11 mouse cellular contexts compared by ENCODE assay signal in genomic region chr19:58419685-58420084, GRCm38 (mm10). TPM values are rescaled to one million over a fixed set of nuclear protein-coding genes. Genes with fewer than 3 reads are reported as not detected.
DNase-seq lines count a peak whose midpoint lies in the region; ATAC-seq lines count a peak whose summit lies in the region.
"Had no signal": no experiment of that assay in that cellular context is flagged by ENCODE, and none has a peak within 500 bp of the region (broad histone marks: within the 10 kb centered on the region; RNA-seq: fewer than 3 reads in every experiment).

No protein-coding gene starts in this region.

- H3K27me3 ChIP-seq in hindbrain, embryonic 10.5 days (ENCODE audit: insufficient read depth, poor library complexity, severe bottlenecking) = no peaks in the 10 kb centered on the region
- H3K27me3 ChIP-seq in hindbrain, embryonic 14.5 days (ENCODE audit: control insufficient read depth, insufficient read depth, low read length) = no peaks in the 10 kb centered on the region
- no peaks in the 10 kb centered on the region for H3K27me3 ChIP-seq in neural tube, embryonic 15.5 days (replicated peaks)
- no peaks in the 10 kb centered on the region for H3K27me3 ChIP-seq in limb, embryonic 10.5 days (ENCODE audit: low read depth, poor library complexity, severe bottlenecking)
- H3K27me3 ChIP-seq in midbrain, embryonic 13.5 days = no peaks in the 10 kb centered on the region

- no peak overlapping the region for H3K4me2 ChIP-seq in hindbrain, embryonic 14.5 days (replicated peaks)
- H3K4me2 ChIP-seq in neural tube, embryonic 15.5 days = no peak overlapping the region
- H3K4me2 ChIP-seq in midbrain, embryonic 13.5 days (replicated peaks) = no peak overlapping the region

- WGBS in hindbrain, embryonic 10.5 days = 52% methylated on average over 3 of the region's 3 CpGs
- WGBS in hindbrain, embryonic 14.5 days = 41% methylated on average over 3 of the region's 3 CpGs
- WGBS in neural tube, embryonic 15.5 days = 49% methylated on average over 3 of the region's 3 CpGs
- 29% methylated on average over 3 of the region's 3 CpGs for WGBS in limb, embryonic 10.5 days
- 68% methylated on average over 3 of the region's 3 CpGs for WGBS in midbrain, embryonic 13.5 days

- ATAC-seq in hindbrain, embryonic 14.5 days (ENCODE audit: low FRiP score) = no peak
- ATAC-seq in neural tube, embryonic 15.5 days (ENCODE audit: low FRiP score) = no peak
- ATAC-seq in midbrain, embryonic 13.5 days = no peak

- H3K27ac ChIP-seq in hindbrain, embryonic 10.5 days = no peak overlapping the region; the same call in 1 of the 2 replicates
- H3K27ac ChIP-seq in hindbrain, embryonic 14.5 days = no peak overlapping the region
- no peak overlapping the region for H3K27ac ChIP-seq in neural tube, embryonic 15.5 days (replicated peaks)
- H3K27ac ChIP-seq in limb, embryonic 10.5 days = peak overlapping the region; percentile 60; the same call in 1 of the 2 replicates
- H3K27ac ChIP-seq in midbrain, embryonic 13.5 days = no peak overlapping the region

- peak; percentile 27 for DNase-seq in hindbrain, embryonic 10.5 days (ENCODE audit: low spot score)
- DNase-seq in hindbrain, embryonic 14.5 days (ENCODE audit: low spot score) = no peak
- peak; percentile 57 for DNase-seq in neural tube, embryonic 10.5 days (ENCODE audit: extremely low spot score, low spot score)
- DNase-seq in limb, embryonic 10.5 days (ENCODE audit: low spot score) = peak; percentile 53
- peak; percentile 12 for DNase-seq in urinary bladder, postnatal 25 days (ENCODE audit: low spot score)
- no peak for DNase-seq in cerebellum, adult 9-10 months
- DNase-seq: heart, postnatal 4 days; layer of hippocampus, adult 9-11 months; right cerebral cortex, postnatal 14 days had no signal

- H3K9ac ChIP-seq in hindbrain, embryonic 14.5 days = no peak overlapping the region
- H3K9ac ChIP-seq in neural tube, embryonic 15.5 days (replicated peaks) = no peak overlapping the region
- no peak overlapping the region for H3K9ac ChIP-seq in midbrain, embryonic 13.5 days (replicated peaks)

- no peak overlapping the region for H3K4me3 ChIP-seq in hindbrain, embryonic 10.5 days
- no peak overlapping the region for H3K4me3 ChIP-seq in hindbrain, embryonic 14.5 days (replicated peaks; ENCODE audit: low read length)
- no peak overlapping the region for H3K4me3 ChIP-seq in neural tube, embryonic 15.5 days (replicated peaks)
- H3K4me3 ChIP-seq in limb, embryonic 10.5 days = no peak overlapping the region
- no peak overlapping the region for H3K4me3 ChIP-seq in midbrain, embryonic 13.5 days (replicated peaks)

- 0 out of 2 replicates have a peak, but pooled peaks cover 3% of the 10 kb centered on the region for H3K36me3 ChIP-seq in hindbrain, embryonic 10.5 days
- H3K36me3 ChIP-seq in hindbrain, embryonic 14.5 days (replicated peaks; ENCODE audit: control insufficient read depth, insufficient read depth) = no peaks in the 10 kb centered on the region
- no peaks in the 10 kb centered on the region for H3K36me3 ChIP-seq in neural tube, embryonic 15.5 days
- no peaks in the 10 kb centered on the region for H3K36me3 ChIP-seq in limb, embryonic 10.5 days
- H3K36me3 ChIP-seq in midbrain, embryonic 13.5 days = no peaks in the 10 kb centered on the region

- peaks cover 16% of the 10 kb centered on the region; the same call in 1 of the 2 replicates for H3K4me1 ChIP-seq in hindbrain, embryonic 10.5 days (replicated peaks)
- 0 out of 2 replicates have a peak, but pooled peaks cover 4% of the 10 kb centered on the region for H3K4me1 ChIP-seq in hindbrain, embryonic 14.5 days (replicated peaks; ENCODE audit: control insufficient read depth, insufficient read depth, low read length)
- H3K4me1 ChIP-seq in neural tube, embryonic 15.5 days = peaks cover 10% of the 10 kb centered on the region; the same call in 1 of the 2 replicates
- peaks cover 19% of the 10 kb centered on the region for H3K4me1 ChIP-seq in limb, embryonic 10.5 days
- no peaks in the 10 kb centered on the region for H3K4me1 ChIP-seq in midbrain, embryonic 13.5 days (replicated peaks)

- no peaks in the 10 kb centered on the region for H3K9me3 ChIP-seq in hindbrain, embryonic 10.5 days
- H3K9me3 ChIP-seq in hindbrain, embryonic 14.5 days (ENCODE audit: control insufficient read depth, low read length) = no peaks in the 10 kb centered on the region
- no peaks in the 10 kb centered on the region for H3K9me3 ChIP-seq in neural tube, embryonic 15.5 days (replicated peaks)
- H3K9me3 ChIP-seq in limb, embryonic 10.5 days (replicated peaks) = no peaks in the 10 kb centered on the region
- no peaks in the 10 kb centered on the region for H3K9me3 ChIP-seq in midbrain, embryonic 13.5 days

RNA-seq across cellular contexts. Expression of gene Gfra1, which starts 36.0 kb away (rescaled TPM):
- polyA plus RNA-seq in hindbrain, embryonic 10.5 days (2016; fragmentation: Nextera tagmentation; extraction: Ambion mirVana) = 26.7 and 35.8 TPM in 2 replicates
- 46.0 and 48.5 TPM in 2 replicates for polyA plus RNA-seq in hindbrain, embryonic 14.5 days (2014; fragmentation: Nextera tagmentation; extraction: Ambion mirVana)
- 65.1 and 70.0 TPM in 2 replicates for polyA plus RNA-seq in neural tube, embryonic 15.5 days (2015; fragmentation: Nextera tagmentation; extraction: Ambion mirVana)
- polyA plus RNA-seq in limb, embryonic 10.5 days (2016; fragmentation: Nextera tagmentation; extraction: Ambion mirVana) = 3.0 and 5.1 TPM in 2 replicates
- polyA plus RNA-seq in midbrain, embryonic 13.5 days (2015; fragmentation: Nextera tagmentation; extraction: Ambion mirVana) = 42.5 and 47.9 TPM in 2 replicates

Comparison
In these comparisons a context has a peak if more than half of its experiments do, and no peak if none do; other contexts are left out.
1. DNase-seq: peak in hindbrain, embryonic 10.5 days (single experiment), neural tube, embryonic 10.5 days (single experiment), limb, embryonic 10.5 days (single experiment) and urinary bladder, postnatal 25 days (single experiment); none in hindbrain, embryonic 14.5 days (single experiment) and cerebellum, adult 9-10 months (single experiment).